Mouse (Mus musculus) limb, embryonic 15.5 days (tissue): ENCODE data around the gene Ubl3. TPM values are rescaled to one million over a fixed set of nuclear protein-coding genes. Genes with fewer than 3 reads are reported as not detected.
A peak's percentile ranks its signal among the peaks of the same experiment; 100 is the strongest.

ENCODE experiments used
- ATAC-seq: fragments of 200-750 bp; cut with Nextera tagmentation; 2 replicates; pipeline ENCODE4 v1.8.0; 2017; ENCODE audit warnings: low read depth, moderate TSS enrichment; ENCODE audit not compliant: insufficient number of reproducible peaks, low FRiP score, low TSS enrichment
- H3K27ac ChIP-seq: fragments of 300-500 bp; sonication (generic); 2 replicates; pipeline ENCODE4 v1.5.1; 2015; ENCODE audit warnings: moderate library complexity, mild to moderate bottlenecking, inconsistent platforms
- H3K27me3 ChIP-seq: fragments of 300-500 bp; sonication (generic); 2 replicates; pipeline ENCODE4 v1.6.1; 2015; ENCODE audit warnings: inconsistent platforms
- H3K36me3 ChIP-seq: fragments of 300-500 bp; sonication (generic); 2 replicates; pipeline ENCODE4 v1.6.1; 2015; ENCODE audit warnings: inconsistent platforms
- H3K4me1 ChIP-seq: fragments of 300-500 bp; sonication (generic); 2 replicates; pipeline ENCODE4 v1.6.1; 2015; ENCODE audit warnings: inconsistent platforms
- H3K4me2 ChIP-seq: fragments of 300-500 bp; sonication (generic); 2 replicates; pipeline ENCODE4 v1.6.1; 2015; ENCODE audit warnings: mild to moderate bottlenecking, inconsistent platforms
- H3K4me3 ChIP-seq: fragments of 300-500 bp; sonication (generic); 2 replicates; pipeline ENCODE4 v1.5.1; 2015; ENCODE audit warnings: mild to moderate bottlenecking, inconsistent platforms
- H3K9ac ChIP-seq: fragments of 300-500 bp; sonication (generic); 2 replicates; pipeline ENCODE4 v1.6.1; 2015; ENCODE audit warnings: inconsistent platforms
- H3K9me3 ChIP-seq: fragments of 300-500 bp; sonication (generic); 2 replicates; pipeline ENCODE4 v1.6.1; 2016; ENCODE audit warnings: inconsistent platforms
- WGBS: fragments of 180-500 bp; shearing (Covaris S2); methylation state at CpG from one replicate; pipeline ENCODE4 v1.1.7; 2015; 5-methylcytosine and 5-hydroxymethylcytosine counted together
- polyA plus RNA-seq: library from polyadenylated mRNA; unstranded; fragments of >200 nt; fragmentation: Nextera tagmentation; extraction: Ambion mirVana; gene quantifications from 2 replicates; pipeline ENCODE4 v1.2.1, GENCODE M21; 2015

Ubl3 gene
- 73.1 and 73.6 TPM in 2 replicates for polyA plus RNA-seq

DNA sequence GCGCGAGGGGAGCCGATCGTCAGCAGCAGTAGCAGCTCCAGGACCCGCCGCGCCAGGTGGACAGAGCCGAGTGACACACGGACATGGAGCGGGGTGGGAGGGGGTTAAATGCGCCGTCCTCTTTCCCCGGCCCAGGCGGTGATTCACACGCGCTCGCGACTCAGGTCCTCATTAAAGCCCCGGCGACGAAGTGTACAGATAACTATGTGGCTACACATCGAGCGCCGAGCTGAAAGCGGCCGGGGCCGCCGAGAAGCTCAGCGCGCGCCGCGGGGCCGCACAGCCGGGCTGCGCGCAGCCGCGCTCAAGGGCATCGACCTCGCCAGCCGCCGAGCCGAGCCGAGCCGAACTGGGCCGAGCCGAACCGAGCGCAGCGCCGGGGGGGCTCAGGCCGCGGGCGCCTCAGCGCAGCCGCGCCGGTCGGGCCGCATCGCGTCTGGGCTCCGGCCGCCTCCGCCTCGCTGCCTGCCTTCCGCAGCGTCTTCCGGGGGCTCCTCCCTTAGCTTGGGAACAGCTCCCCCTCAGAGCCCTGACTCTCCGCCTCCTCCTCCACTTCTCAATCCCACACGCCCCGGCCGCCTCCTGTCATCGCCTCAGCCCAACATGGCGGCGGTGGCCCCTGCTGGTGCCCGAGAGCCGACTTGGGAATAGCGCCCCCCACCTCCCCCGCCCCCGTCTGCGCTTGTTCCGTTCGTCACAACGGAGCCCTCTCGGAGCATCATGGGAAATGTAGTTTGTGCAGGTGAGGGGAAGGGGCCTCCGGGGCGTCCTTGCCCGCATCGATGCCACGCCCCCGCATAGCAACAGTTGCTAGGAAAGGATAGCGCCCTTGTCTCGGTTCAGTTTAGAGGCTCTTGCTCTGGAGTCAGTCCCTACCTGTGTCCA, at the start of gene Ubl3:
Ubl3 (minus strand) TSS at position 603 of the 885 bp plus-strand sequence.
- peak within 1 kb of the TSS; percentile 67 for H3K4me3 ChIP-seq
- peaks cover 36% of the 10 kb centered on the region for H3K4me1 ChIP-seq
- H3K27me3 ChIP-seq, result peaks cover 8% of the 10 kb centered on the region; the same call in 1 of the 2 replicates
- H3K27ac ChIP-seq, result peak within 1 kb of the TSS; percentile 95
- peak; percentile 97 for ATAC-seq
- no peaks in the 10 kb centered on the region for H3K36me3 ChIP-seq
- no peaks in the 10 kb centered on the region for H3K9me3 ChIP-seq
- H3K9ac ChIP-seq, result peak within 1 kb of the TSS; percentile 77
- peak within 1 kb of the TSS; percentile 65 for H3K4me2 ChIP-seq
- under 1% methylated on average over 89 of the region's 95 CpGs for WGBS

DNA sequence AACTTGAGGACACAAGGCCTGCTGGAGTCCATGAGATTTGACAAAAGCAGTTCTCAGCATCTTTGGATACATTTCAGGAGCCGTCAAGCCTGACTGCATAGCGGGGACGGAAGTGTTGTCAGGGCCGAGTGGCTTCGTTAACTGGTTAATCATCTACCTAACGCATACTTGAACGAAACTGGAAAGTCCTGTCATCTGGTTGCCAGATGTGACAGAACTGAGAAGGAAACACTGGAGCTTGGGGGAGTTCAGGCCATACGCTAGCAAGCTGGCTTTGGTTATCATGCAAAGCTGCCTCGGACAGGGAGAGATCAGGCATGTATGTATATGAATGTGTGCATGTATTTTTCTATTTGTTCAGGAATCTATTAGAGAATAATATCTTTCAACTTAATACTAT, 45.8 kb upstream of the Ubl3 start:
- ATAC-seq, result no peak
- Histone ChIP-seq H3K36me3 (no peaks in the 10 kb centered on the region), H3K4me3 (no peak overlapping the region), H3K9me3 (no peaks in the 10 kb centered on the region), H3K27me3 (no peaks in the 10 kb centered on the region), H3K4me1 (no peaks in the 10 kb centered on the region), H3K27ac (no peak overlapping the region), H3K4me2 (no peak overlapping the region), H3K9ac (no peak overlapping the region)
- WGBS, result 28% methylated on average over 9 of the region's 9 CpGs

DNA sequence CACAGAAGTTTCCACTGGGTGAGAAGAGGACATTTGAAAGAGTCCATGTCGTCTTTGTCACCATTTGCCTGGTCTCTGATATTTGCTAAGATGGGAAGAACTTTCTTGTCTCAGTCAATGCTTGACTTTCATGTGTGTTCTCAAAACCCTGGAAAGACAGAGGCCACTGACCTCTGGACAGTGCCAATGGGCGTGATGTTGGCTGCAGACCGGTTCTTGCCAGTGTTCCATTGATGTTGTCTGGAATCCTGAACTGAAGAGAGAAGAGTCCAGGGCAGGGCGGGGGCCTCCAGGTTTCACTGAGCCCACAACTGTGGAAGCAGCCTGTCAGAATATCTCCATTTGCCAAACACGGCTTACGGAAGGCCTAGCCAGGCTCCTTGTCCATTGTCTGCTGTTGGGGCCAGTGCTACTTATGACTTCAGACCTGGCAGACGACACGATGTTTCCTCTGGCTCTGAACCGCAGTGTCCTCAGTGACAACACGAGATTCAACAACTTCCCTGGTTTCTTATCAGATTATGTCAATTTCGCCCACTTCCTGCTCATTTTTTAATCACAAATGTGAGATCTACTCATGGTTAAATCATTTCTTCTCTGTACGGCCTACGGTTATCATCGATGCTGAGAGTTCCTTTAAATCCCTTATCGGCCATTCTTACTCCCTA, 43.6 kb upstream of the Ubl3 start:
- Histone ChIP-seq H3K4me2 (no peak overlapping the region), H3K9me3 (no peaks in the 10 kb centered on the region), H3K36me3 (no peaks in the 10 kb centered on the region), H3K27ac (no peak overlapping the region), H3K4me3 (no peak overlapping the region), H3K4me1 (no peaks in the 10 kb centered on the region), H3K27me3 (no peaks in the 10 kb centered on the region), H3K9ac (no peak overlapping the region)
- ATAC-seq, result no peak
- WGBS, result 88% methylated on average over 15 of the region's 15 CpGs

DNA sequence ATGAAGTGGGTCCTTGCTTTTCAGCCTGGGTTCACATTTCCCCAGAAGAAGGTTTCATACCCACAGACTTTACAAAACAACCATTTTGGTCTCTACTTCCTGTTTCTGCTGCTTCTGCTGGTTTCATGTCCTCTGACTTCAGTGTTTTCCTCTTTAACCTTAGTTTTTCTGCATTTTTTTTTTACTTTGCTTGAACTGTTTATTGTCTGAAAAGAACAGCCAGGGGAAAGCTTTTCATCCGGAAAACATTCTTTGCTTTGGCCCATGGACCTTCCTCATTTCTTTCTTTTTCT, 42.8 kb upstream of the Ubl3 start:
- no peak overlapping the region for H3K9ac ChIP-seq
- H3K36me3 ChIP-seq, result no peaks in the 10 kb centered on the region
- H3K4me3 ChIP-seq, result no peak overlapping the region
- no peak overlapping the region for H3K27ac ChIP-seq
- ATAC-seq, result no peak
- 58% methylated on average over 1 of the region's 1 CpGs for WGBS
- peaks cover 5% of the 10 kb centered on the region; the same call in 1 of the 2 replicates for H3K4me1 ChIP-seq
- no peaks in the 10 kb centered on the region for H3K9me3 ChIP-seq
- H3K27me3 ChIP-seq, result no peaks in the 10 kb centered on the region
- no peak overlapping the region for H3K4me2 ChIP-seq

DNA sequence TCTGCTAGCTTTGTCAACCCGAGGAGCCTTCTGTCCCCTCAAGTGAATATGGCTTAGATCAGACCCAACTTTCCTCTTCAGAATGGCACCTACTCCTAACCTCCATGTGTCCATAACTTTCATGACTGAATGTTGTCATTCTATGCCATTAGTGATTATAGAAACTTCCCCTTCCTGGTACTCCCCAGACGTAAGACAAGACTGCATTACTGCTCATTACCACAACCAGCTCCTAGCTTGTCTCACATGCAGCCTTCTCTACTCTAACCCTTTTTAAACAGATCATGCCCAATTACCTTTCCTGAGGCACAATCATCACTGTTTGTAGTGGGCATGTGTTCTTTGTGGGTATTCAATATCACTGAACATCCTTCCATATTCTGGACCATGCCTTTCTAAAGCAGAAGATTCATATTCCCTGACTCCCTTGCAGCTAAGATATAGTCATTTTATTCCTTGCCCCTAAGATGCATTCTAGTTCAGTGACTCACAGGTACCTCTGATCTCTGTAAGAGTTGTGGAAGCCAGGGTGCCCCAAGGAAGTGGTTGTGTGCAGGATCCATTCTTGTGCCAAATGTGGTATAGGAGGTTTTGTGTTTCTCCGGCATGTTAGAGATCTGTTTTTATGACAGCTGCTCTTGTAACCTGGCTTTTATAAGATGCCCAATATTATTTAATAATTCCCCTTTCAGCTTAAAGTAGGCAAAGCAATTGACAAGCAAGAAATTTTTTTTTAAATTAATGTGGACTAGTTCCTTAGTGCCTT, 42.3 kb upstream of the Ubl3 start:
- 73% methylated on average over 3 of the region's 3 CpGs for WGBS
- H3K4me1 ChIP-seq, result peaks cover 5% of the 10 kb centered on the region; the same call in 1 of the 2 replicates
- no peak overlapping the region for H3K9ac ChIP-seq
- H3K4me3 ChIP-seq, result no peak overlapping the region
- no peaks in the 10 kb centered on the region for H3K36me3 ChIP-seq
- no peaks in the 10 kb centered on the region for H3K9me3 ChIP-seq
- no peak overlapping the region for H3K4me2 ChIP-seq
- no peak overlapping the region for H3K27ac ChIP-seq
- no peaks in the 10 kb centered on the region for H3K27me3 ChIP-seq
- ATAC-seq, result no peak

DNA sequence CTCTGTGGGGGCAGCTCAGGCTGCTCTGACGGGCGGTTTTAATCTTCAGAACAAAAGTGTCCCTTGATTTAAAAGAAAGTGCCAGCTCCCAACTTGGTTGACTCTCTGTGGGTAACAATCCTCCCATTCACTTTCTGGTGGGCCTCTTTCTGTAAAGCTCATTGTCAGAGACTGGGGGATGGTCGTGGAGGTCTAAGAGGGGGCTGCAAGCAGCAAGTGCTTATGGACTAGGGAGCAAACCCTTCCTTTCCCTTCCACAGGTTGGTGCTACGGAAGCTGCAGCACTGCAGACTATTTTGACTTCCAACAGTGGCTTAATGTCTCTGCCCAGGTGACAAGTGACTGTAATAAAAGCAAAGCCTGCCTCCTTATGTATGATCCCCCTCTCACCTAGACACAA, 41.0 kb upstream of the Ubl3 start:
- Histone ChIP-seq H3K4me1 (peaks cover 5% of the 10 kb centered on the region; the same call in 1 of the 2 replicates), H3K27me3 (no peaks in the 10 kb centered on the region), H3K9me3 (no peaks in the 10 kb centered on the region), H3K9ac (no peak overlapping the region), H3K36me3 (no peaks in the 10 kb centered on the region), H3K4me2 (no peak overlapping the region), H3K4me3 (no peak overlapping the region), H3K27ac (no peak overlapping the region)
- ATAC-seq, result no peak
- 67% methylated on average over 4 of the region's 4 CpGs for WGBS

DNA sequence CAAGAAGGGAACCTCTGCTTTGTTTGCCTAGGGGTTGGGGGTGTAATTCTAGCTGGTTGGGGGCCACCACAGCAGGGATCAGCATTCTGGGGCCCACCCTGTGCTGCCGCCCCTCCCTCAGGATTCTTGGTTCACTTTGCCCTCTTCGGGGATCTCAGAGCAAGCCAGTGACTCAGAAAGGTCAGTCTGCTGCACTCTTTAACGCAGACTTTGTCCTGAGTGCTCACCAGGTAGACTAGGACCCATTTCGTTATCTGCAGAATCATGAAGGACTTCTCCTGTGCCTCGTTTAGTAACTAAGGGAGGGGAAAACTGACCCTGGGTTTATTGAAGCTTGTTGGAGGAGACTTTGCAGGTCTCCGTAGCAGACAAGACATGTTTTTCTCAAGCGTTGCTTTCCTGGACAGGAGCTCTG, 38.9 kb upstream of the Ubl3 start:
- Histone ChIP-seq H3K4me2 (no peak overlapping the region), H3K4me3 (no peak overlapping the region), H3K9me3 (no peaks in the 10 kb centered on the region), H3K27me3 (no peaks in the 10 kb centered on the region), H3K4me1 (peaks cover 5% of the 10 kb centered on the region; the same call in 1 of the 2 replicates), H3K27ac (no peak overlapping the region), H3K36me3 (no peaks in the 10 kb centered on the region), H3K9ac (no peak overlapping the region)
- 50% methylated on average over 7 of the region's 7 CpGs for WGBS
- no peak for ATAC-seq

DNA sequence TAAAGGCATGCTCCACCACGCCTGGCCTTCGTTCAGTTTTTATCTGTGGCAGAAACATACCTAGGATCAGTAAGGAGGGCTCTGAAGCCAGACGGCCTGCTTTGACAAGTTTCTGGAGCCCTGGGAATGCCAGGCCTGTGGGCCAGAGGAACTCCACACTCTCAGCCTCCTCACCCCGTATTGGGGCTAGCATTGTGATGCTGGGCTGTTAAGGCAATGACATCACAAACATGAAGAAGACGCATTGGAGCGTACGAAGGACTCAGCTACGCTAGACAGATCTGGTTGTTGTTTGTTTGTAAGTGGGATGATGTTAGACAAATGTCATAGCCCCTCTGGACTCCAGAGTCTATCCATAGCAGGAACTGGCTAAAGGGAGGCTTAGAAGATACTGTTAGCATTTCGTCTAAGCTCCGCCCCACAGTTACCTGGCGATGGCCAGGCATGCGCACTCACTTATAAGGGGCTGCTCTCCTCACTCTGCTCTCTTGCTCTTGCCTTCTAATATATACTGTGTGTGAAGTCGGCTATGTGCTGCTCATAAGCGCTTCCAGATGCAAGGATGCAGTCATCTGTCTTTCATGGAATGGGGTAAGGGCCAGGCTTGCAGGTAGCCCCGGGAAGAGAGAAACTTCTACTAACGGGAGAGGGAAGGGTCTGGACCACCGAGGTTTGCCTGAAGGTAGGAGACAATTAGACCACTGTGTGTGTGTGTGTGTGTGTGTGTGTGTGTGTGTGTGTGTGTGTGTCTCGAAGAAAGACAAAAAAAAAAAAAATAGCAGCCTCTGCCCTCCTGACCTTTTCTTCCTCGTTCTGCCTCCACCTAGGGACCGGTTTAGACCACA, 38.2 kb upstream of the Ubl3 start:
- Histone ChIP-seq H3K4me1 (peaks cover 5% of the 10 kb centered on the region; the same call in 1 of the 2 replicates), H3K9me3 (no peaks in the 10 kb centered on the region), H3K4me3 (no peak overlapping the region), H3K9ac (no peak overlapping the region), H3K27ac (no peak overlapping the region), H3K27me3 (no peaks in the 10 kb centered on the region), H3K4me2 (no peak overlapping the region), H3K36me3 (no peaks in the 10 kb centered on the region)
- no peak for ATAC-seq
- 48% methylated on average over 20 of the region's 20 CpGs for WGBS

DNA sequence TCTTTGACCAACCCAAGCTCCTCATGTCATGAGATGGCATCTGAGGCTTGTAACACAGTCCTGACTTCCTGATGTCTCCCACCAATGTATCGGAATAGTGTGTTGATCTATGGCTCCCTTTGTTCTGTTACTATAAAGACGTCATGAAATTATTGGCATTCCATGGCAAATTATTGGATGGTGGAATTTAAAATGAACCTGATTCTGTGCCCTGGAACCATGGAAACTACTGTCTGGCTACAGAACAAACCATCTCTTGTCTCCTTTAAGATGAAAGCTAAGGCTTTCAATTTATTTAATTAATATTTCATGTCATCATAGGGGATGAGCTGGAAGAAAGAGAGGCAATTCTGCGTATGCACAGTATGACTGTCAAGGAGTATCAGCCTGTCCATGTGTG, 36.4 kb upstream of the Ubl3 start:
- H3K9me3 ChIP-seq, result no peaks in the 10 kb centered on the region
- H3K27ac ChIP-seq, result no peak overlapping the region
- no peak overlapping the region for H3K4me2 ChIP-seq
- no peaks in the 10 kb centered on the region for H3K36me3 ChIP-seq
- no peaks in the 10 kb centered on the region for H3K27me3 ChIP-seq
- H3K4me3 ChIP-seq, result no peak overlapping the region
- peaks cover 5% of the 10 kb centered on the region; the same call in 1 of the 2 replicates for H3K4me1 ChIP-seq
- H3K9ac ChIP-seq, result no peak overlapping the region
- ATAC-seq, result no peak
- WGBS, result 68% methylated on average over 3 of the region's 3 CpGs

DNA sequence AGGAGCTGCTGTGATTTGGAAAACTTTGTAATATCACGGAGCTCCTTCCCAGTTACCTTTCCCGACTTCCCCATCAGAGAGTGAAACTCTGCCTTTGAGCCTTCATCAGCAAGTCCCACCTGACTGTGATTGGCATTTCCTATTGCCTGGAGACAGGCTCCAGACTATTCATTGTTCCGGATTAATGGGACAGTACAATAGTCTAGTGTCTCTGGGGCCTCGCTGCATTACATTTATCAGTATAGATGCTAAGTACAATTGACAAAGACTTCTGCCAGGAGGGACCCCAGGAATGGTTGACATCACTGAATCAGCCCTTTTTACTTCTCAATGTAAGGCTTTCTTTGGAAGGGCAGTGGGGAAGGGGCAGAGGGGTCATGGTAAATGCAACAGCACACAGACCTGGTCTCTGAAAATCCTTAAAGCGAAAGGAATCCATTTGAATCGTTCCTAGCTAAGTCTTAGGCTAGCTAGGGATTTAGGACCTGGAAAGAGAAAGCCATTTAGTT, 35.6 kb upstream of the Ubl3 start:
- no peaks in the 10 kb centered on the region for H3K9me3 ChIP-seq
- H3K36me3 ChIP-seq, result no peaks in the 10 kb centered on the region
- no peak overlapping the region for H3K4me2 ChIP-seq
- H3K27me3 ChIP-seq, result no peaks in the 10 kb centered on the region
- no peak overlapping the region for H3K27ac ChIP-seq
- H3K4me3 ChIP-seq, result no peak overlapping the region
- ATAC-seq, result no peak
- H3K9ac ChIP-seq, result no peak overlapping the region
- H3K4me1 ChIP-seq, result peaks cover 5% of the 10 kb centered on the region; the same call in 1 of the 2 replicates
- 77% methylated on average over 6 of the region's 6 CpGs for WGBS

DNA sequence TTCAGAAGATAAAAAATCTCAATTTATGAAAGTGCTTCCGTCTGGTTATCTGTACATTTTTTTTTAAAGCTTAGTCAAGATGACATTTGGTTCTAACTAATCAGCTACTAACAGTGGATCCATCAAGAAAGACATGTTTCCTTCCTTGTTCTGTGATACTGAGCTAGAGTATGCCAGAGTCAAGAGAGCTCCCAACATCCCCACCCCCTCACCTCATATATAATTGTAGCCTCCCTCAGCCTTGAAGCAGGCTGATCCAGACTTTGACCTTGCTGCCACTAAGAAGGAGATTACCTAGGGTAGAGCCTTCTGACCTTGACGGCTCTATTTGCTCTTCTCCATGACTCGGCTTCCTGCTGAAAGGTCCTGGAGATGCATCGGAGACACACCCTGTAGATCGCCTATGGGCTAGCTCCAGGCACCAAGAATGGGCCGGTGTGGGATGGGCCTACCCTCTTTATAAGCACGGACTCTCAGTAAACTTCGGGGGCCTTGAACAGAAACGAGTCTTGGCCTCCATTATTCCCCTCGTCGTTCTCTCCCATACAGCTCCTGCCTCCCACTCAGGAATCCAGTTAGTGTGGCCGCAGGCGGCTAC, 27.9 kb upstream of the Ubl3 start:
- Histone ChIP-seq H3K9me3 (no peaks in the 10 kb centered on the region), H3K27ac (no peak overlapping the region), H3K36me3 (no peaks in the 10 kb centered on the region), H3K4me3 (no peak overlapping the region), H3K4me2 (no peak overlapping the region), H3K4me1 (no peaks in the 10 kb centered on the region; the same call in 1 of the 2 replicates), H3K27me3 (no peaks in the 10 kb centered on the region), H3K9ac (no peak overlapping the region)
- WGBS, result 90% methylated on average over 13 of the region's 13 CpGs
- ATAC-seq, result no peak
